Mouse (Mus musculus): Measurements from ENCODE around the gene Plod2. TPM values are rescaled to one million over a fixed set of nuclear protein-coding genes. Genes with fewer than 3 reads are reported as not detected.

The Plod2 gene
- polyA plus RNA-seq, 1 experiment: 0.47 TPM

DNA sequence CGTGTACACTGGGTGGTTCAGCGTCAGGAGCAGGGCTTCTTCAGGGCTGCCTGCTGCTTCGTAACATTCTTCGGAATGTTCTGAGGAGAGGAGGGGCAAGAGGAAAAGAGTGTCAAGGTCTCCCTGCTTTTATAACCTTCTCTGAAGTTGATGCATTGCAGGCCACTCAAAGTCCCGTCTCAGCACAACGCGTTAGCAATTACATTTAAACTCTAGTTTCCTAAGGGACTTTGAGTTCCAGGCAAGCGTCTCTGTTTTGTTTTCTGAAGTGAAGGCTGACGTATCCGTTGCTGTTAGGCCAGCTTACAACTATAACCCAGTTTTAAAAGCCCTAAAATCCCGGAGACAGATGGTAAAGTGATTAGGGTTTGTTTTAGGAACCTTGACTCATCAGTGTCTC lies 55.8 kb downstream of the Plod2 start:
- no peak overlapping the region for H3K4me3 ChIP-seq (ENCODE audit: low read depth, low read length)
- 82% methylated on average over 11 of the region's 11 CpGs for whole genome bisulfite sequencing

DNA sequence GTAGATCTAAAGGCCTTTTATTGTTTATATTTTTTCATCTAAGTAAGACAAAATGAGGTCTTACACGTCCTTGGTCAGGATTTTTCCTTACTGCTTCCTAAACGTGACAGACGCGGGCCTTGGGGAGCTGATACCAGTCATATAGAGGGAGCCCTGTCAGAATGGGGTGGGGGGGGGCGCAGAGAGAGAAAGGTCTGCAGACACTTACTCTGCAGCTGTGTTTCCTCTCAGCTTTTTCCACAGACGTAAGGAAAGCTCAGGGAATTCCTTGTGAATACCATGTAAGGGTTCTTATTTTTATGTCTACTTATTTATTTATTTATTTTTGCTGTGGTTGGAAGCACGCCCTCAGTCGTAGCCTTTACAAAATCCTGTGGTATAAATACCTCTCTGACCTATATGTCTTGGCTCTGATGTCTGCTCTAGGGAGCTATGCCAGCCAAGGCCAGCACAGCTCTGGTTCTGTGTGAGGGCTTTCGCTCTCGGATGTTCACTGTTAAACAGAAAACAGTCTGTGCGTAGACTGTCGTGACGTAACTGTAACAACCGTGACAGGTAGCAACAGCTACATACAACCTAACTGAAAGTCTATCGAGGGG lies 58.0 kb downstream of the Plod2 start:
- Histone ChIP-seq H3K27ac (ENCODE audit: insufficient read depth, low read depth, low read length) (no peak overlapping the region), H3K4me3 (ENCODE audit: low read depth, low read length) (no peak overlapping the region), H3K36me3 (ENCODE audit: control insufficient read depth, insufficient read depth, low read length) (no peaks in the 10 kb centered on the region), H3K4me1 (ENCODE audit: control insufficient read depth, insufficient read depth, insufficient read length, low read length) (no peaks in the 10 kb centered on the region), H3K27me3 (ENCODE audit: control insufficient read depth, insufficient read depth, low read length) (no peaks in the 10 kb centered on the region)
- WGBS: 89% methylated on average over 15 of the region's 15 CpGs
- TF ChIP-seq CTCF (IDR thresholded peaks at IDR 0.05; ENCODE audit: extremely low read depth, insufficient read length, insufficient replicate concordance, low read depth, low read length): no peak
- TF ChIP-seq POLR2A (IDR thresholded peaks at IDR 0.05; ENCODE audit: low read depth, low read length): no peak

More for the DNA sequence above, 55.8 kb downstream of the Plod2 start:
- H3K27me3 ChIP-seq (ENCODE audit: control insufficient read depth, insufficient read depth, low read length): no peaks in the 10 kb centered on the region
- TF ChIP-seq POLR2A (IDR thresholded peaks at IDR 0.05; ENCODE audit: low read depth, low read length) (no peak), CTCF (IDR thresholded peaks at IDR 0.05; ENCODE audit: extremely low read depth, insufficient read length, insufficient replicate concordance, low read depth, low read length) (no peak)
- H3K36me3 ChIP-seq (ENCODE audit: control insufficient read depth, insufficient read depth, low read length): no peaks in the 10 kb centered on the region
- no peak overlapping the region for H3K27ac ChIP-seq (ENCODE audit: insufficient read depth, low read depth, low read length)
- H3K4me1 ChIP-seq (ENCODE audit: control insufficient read depth, insufficient read depth, insufficient read length, low read length): no peaks in the 10 kb centered on the region

DNA sequence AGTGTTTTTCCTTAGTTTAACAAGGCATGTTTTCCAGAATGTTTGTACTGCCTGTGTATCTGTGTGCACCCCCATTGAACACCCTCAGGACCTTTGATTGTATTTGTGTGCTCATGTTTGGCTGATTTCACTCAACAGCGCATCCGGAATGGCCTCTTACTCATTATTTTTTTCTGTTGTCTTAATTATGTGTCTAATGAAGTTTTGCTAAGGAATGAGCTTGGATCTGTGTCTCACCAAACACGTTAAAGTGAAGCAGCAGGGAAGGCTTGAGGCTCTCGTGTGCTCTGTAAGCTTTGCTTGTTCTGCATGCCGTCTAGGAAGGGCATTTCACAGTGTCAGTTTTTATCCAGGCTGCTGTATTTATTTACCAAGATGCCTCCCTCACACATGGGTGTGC lies 59.5 kb downstream of the Plod2 start:
- TF ChIP-seq CTCF (IDR thresholded peaks at IDR 0.05; ENCODE audit: extremely low read depth, insufficient read length, insufficient replicate concordance, low read depth, low read length) (no peak), POLR2A (IDR thresholded peaks at IDR 0.05; ENCODE audit: low read depth, low read length) (no peak)
- no peaks in the 10 kb centered on the region for H3K27me3 ChIP-seq (ENCODE audit: control insufficient read depth, insufficient read depth, low read length)
- no peaks in the 10 kb centered on the region for H3K36me3 ChIP-seq (ENCODE audit: control insufficient read depth, insufficient read depth, low read length)
- no peak overlapping the region for H3K4me3 ChIP-seq (ENCODE audit: low read depth, low read length)
- H3K27ac ChIP-seq (ENCODE audit: insufficient read depth, low read depth, low read length): no peak overlapping the region
- no peaks in the 10 kb centered on the region for H3K4me1 ChIP-seq (ENCODE audit: control insufficient read depth, insufficient read depth, insufficient read length, low read length)
- WGBS: 93% methylated on average over 5 of the region's 5 CpGs

DNA sequence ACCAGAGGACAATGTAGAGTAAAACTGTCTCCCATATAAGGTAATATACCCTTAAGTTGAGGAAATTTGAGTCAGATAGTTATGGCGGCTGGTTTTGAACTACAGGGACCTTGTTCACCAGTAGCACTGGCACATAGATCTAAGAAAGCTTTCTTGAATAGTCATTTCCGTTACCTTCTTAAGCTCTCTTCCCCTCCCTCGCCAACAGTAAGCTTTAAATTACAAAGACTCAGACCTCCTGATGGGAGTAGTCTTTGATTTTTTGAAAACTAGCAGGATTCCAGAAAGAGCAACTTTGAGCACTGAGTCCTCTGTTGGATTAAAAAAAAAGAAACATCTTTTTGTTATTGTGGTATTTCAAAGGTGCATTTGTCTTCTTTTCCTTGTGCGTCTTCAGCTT lies 61.5 kb downstream of the Plod2 start:
- WGBS: 95% methylated on average over 4 of the region's 4 CpGs
- H3K4me1 ChIP-seq (ENCODE audit: control insufficient read depth, insufficient read depth, insufficient read length, low read length): no peaks in the 10 kb centered on the region
- no peak overlapping the region for H3K27ac ChIP-seq (ENCODE audit: insufficient read depth, low read depth, low read length)
- H3K4me3 ChIP-seq (ENCODE audit: low read depth, low read length): no peak overlapping the region
- no peaks in the 10 kb centered on the region for H3K27me3 ChIP-seq (ENCODE audit: control insufficient read depth, insufficient read depth, low read length)
- no peaks in the 10 kb centered on the region for H3K36me3 ChIP-seq (ENCODE audit: control insufficient read depth, insufficient read depth, low read length)
- TF ChIP-seq POLR2A (IDR thresholded peaks at IDR 0.05; ENCODE audit: low read depth, low read length): no peak
- no peak for TF ChIP-seq CTCF (IDR thresholded peaks at IDR 0.05; ENCODE audit: extremely low read depth, insufficient read length, insufficient replicate concordance, low read depth, low read length)

GRCm38 (mm10) chr9:92610628-92611267 lies 68.7 kb downstream of the Plod2 start:
- WGBS: 34% methylated on average over 9 of the region's 9 CpGs
- peaks cover 5% of the 10 kb centered on the region for H3K4me1 ChIP-seq (ENCODE audit: control insufficient read depth, insufficient read depth, insufficient read length, low read length)
- no peaks in the 10 kb centered on the region for H3K36me3 ChIP-seq (ENCODE audit: control insufficient read depth, insufficient read depth, low read length)
- TF ChIP-seq CTCF (IDR thresholded peaks at IDR 0.05; ENCODE audit: extremely low read depth, insufficient read length, insufficient replicate concordance, low read depth, low read length) (no peak), POLR2A (IDR thresholded peaks at IDR 0.05; ENCODE audit: low read depth, low read length) (no peak)
- H3K4me3 ChIP-seq (ENCODE audit: low read depth, low read length): no peak overlapping the region
- no peaks in the 10 kb centered on the region for H3K27me3 ChIP-seq (ENCODE audit: control insufficient read depth, insufficient read depth, low read length)
- no peak overlapping the region for H3K27ac ChIP-seq (ENCODE audit: insufficient read depth, low read depth, low read length)

DNA sequence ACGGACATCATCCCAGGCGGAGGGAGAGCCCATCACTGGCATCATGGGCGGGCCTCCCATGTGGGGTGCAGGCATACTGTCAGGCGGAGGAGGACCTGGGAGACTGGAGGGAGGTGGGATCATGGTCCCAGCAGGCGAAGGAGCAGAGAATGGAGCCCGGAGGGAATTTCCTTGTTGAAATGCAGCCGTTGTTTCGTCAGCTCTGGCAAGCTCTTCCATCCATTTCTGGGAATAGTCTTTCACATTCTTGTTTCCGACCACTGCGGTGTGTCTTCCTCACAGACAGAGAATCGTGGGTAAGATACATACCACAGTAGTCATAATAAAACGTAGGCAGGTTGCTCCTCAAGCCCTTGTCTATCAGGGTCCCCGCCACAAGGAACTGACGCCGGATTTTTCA lies 70.6 kb downstream of the Plod2 start:
- H3K27ac ChIP-seq (ENCODE audit: insufficient read depth, low read depth, low read length): no peak overlapping the region

GRCm38 (mm10) chr9:92613206-92613605 lies 71.2 kb downstream of the Plod2 start:
- no peak for TF ChIP-seq POLR2A (IDR thresholded peaks at IDR 0.05; ENCODE audit: low read depth, low read length)
- TF ChIP-seq CTCF (IDR thresholded peaks at IDR 0.05; ENCODE audit: extremely low read depth, insufficient read length, insufficient replicate concordance, low read depth, low read length): no peak
- WGBS: 74% methylated on average over 8 of the region's 8 CpGs
- no peaks in the 10 kb centered on the region for H3K36me3 ChIP-seq (ENCODE audit: control insufficient read depth, insufficient read depth, low read length)
- H3K4me3 ChIP-seq (ENCODE audit: low read depth, low read length): no peak overlapping the region
- no peaks in the 10 kb centered on the region for H3K27me3 ChIP-seq (ENCODE audit: control insufficient read depth, insufficient read depth, low read length)
- H3K4me1 ChIP-seq (ENCODE audit: control insufficient read depth, insufficient read depth, insufficient read length, low read length): peaks cover 12% of the 10 kb centered on the region
- no peak overlapping the region for H3K27ac ChIP-seq (ENCODE audit: insufficient read depth, low read depth, low read length)

More for the DNA sequence above, 70.6 kb downstream of the Plod2 start:
- no peaks in the 10 kb centered on the region for H3K27me3 ChIP-seq (ENCODE audit: control insufficient read depth, insufficient read depth, low read length)
- H3K4me3 ChIP-seq (ENCODE audit: low read depth, low read length): no peak overlapping the region
- H3K36me3 ChIP-seq (ENCODE audit: control insufficient read depth, insufficient read depth, low read length): no peaks in the 10 kb centered on the region
- WGBS: 87% methylated on average over 15 of the region's 15 CpGs
- TF ChIP-seq POLR2A (IDR thresholded peaks at IDR 0.05; ENCODE audit: low read depth, low read length): no peak
- TF ChIP-seq CTCF (IDR thresholded peaks at IDR 0.05; ENCODE audit: extremely low read depth, insufficient read length, insufficient replicate concordance, low read depth, low read length): no peak
- H3K4me1 ChIP-seq (ENCODE audit: control insufficient read depth, insufficient read depth, insufficient read length, low read length): peaks cover 12% of the 10 kb centered on the region

All from small intestine, adult 2 months (tissue).